Mouse (Mus musculus) myocyte (in vitro differentiated cells): ENCODE measurements around the gene Trim24.

Experiments
- CEBPB ChIP-seq: IDR thresholded peaks from 2 replicates; pipeline ENCODE4 v1.6.1; 2011; ENCODE audit warnings: mild to moderate bottlenecking, moderate library complexity; ENCODE audit not compliant: poor library complexity, insufficient read depth, severe bottlenecking
- E2F4 ChIP-seq: IDR thresholded peaks from one replicate; pipeline ENCODE4 v1.6.1; 2011; ENCODE audit warnings: mild to moderate bottlenecking, control low read depth, moderate library complexity; ENCODE audit not compliant: insufficient read depth
- MAX ChIP-seq: IDR thresholded peaks from one replicate; pipeline ENCODE4 v1.6.1; 2011; ENCODE audit warnings: low read depth, mild to moderate bottlenecking, control low read depth
- MYOD1 ChIP-seq, 3 experiments: IDR thresholded peaks; one replicate each; pipeline ENCODE4 v1.6.1; 2011; ENCODE audit warnings: control low read depth in 2 of 3, low read depth in 2 of 3, mild to moderate bottlenecking in 2 of 3, moderate library complexity in 1 of 3; ENCODE audit not compliant: insufficient read length in 2 of 3, control insufficient read depth in 1 of 3
- POLR2A ChIP-seq: IDR thresholded peaks from one replicate; pipeline ENCODE4 v1.6.1; 2011; ENCODE audit warnings: low read depth, mild to moderate bottlenecking, control low read depth, moderate library complexity; ENCODE audit not compliant: insufficient read length
- REST ChIP-seq: IDR thresholded peaks from one replicate; pipeline ENCODE4 v1.6.1; 2011; ENCODE audit warnings: mild to moderate bottlenecking, control low read depth, moderate library complexity; ENCODE audit not compliant: insufficient read depth, insufficient read length
- SRF ChIP-seq: IDR thresholded peaks from one replicate; pipeline ENCODE4 v1.6.1; 2011; ENCODE audit warnings: low read depth; ENCODE audit not compliant: control insufficient read depth, insufficient read length
- TCF12 ChIP-seq: IDR thresholded peaks from one replicate; pipeline ENCODE4 v1.6.1; 2011; ENCODE audit warnings: mild to moderate bottlenecking, control low read depth; ENCODE audit not compliant: poor library complexity, insufficient read depth, severe bottlenecking
- TCF3 ChIP-seq: IDR thresholded peaks from one replicate; pipeline ENCODE4 v1.6.1; 2011; ENCODE audit warnings: low read depth, control low read depth; ENCODE audit not compliant: insufficient read length
- USF1 ChIP-seq: IDR thresholded peaks from one replicate; pipeline ENCODE4 v1.6.1; 2011; ENCODE audit warnings: low read depth, mild to moderate bottlenecking, control low read depth, moderate library complexity

GRCm38 (mm10) chr6:37872861-37873260, 2.2 kb downstream of the Trim24 start:
- TF ChIP-seq CEBPB (no peak), POLR2A (no peak), MAX (no peak), E2F4 (no peak), USF1 (no peak), TCF12 (no peak), REST (no peak), TCF3 (no peak), MYOD1 (IDR thresholded peaks at IDR 0.05; ENCODE audit: control insufficient read depth in 1 of 3, insufficient read length in 2 of 3, low read depth in 2 of 3) (no peak), SRF (no peak)
